In the genomic region with DNA sequence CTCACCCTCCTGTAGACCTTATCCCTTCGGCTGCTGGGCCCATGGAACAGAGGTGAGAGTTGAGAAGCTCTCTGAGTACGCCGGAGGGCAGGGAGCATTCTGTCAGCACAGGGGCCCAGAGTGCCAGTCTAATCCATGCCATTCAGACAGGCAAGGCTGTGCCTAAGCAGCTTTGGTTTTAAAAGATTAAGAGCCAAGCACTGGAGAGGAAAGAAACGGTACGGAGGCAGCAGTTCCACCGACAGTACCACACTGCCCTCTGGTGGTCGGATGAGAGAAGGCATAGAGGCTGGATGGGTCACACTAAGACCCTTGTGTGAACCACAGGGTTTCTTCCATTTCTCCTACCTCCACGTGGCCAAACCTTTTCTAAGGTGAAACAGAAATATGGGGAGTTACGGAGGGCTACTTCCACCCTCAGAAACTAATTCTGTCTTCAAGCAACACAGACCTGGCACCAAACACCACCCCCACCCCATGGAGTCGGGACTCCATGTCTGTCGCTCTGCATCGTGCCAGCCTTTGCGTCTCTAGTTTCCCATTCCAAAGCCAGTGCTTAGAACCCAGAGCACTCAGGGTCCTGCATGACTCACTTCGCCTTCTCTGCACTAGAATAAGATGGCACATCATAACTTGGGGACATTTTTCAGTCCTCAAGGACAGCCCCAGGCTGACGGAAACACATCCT, we compare ENCODE assay signal across 8 mouse cellular contexts.
DNase-seq lines count a peak whose midpoint lies in the region; ATAC-seq and TF ChIP-seq lines count a peak whose summit lies in the region.

No protein-coding gene starts in this region.

- H3K4me1 ChIP-seq in bone marrow macrophage, adult 2 months (ENCODE audit: control insufficient read depth, insufficient read depth, low read length), result no peaks in the 10 kb centered on the region
- peaks cover 43% of the 10 kb centered on the region for H3K4me1 ChIP-seq in embryonic facial prominence, embryonic 15.5 days
- H3K4me1 ChIP-seq in limb, embryonic 12.5 days (replicated peaks), result peaks cover 26% of the 10 kb centered on the region
- peaks cover 24% of the 10 kb centered on the region for H3K4me1 ChIP-seq in stomach, embryonic 14.5 days (ENCODE audit: control insufficient read depth, insufficient read depth, low read length)

- WGBS in embryonic facial prominence, embryonic 15.5 days, result 35% methylated on average over 15 of the region's 15 CpGs
- 38% methylated on average over 15 of the region's 15 CpGs for WGBS in limb, embryonic 12.5 days
- WGBS in stomach, embryonic 14.5 days, result 37% methylated on average over 15 of the region's 15 CpGs

- H3K79me3 ChIP-seq in C2C12 (ENCODE audit: low read depth), result no peaks in the 10 kb centered on the region

- no peak overlapping the region for H3K4me3 ChIP-seq in C2C12 (ENCODE audit: insufficient read depth, poor library complexity, severe bottlenecking)
- no peak overlapping the region for H3K4me3 ChIP-seq in bone marrow macrophage, adult 2 months (ENCODE audit: insufficient read depth, low read length)
- H3K4me3 ChIP-seq in embryonic facial prominence, embryonic 15.5 days (replicated peaks), result no peak overlapping the region
- no peak overlapping the region for H3K4me3 ChIP-seq in limb, embryonic 12.5 days (replicated peaks)
- no peak overlapping the region for H3K4me3 ChIP-seq in stomach, embryonic 14.5 days (ENCODE audit: low read depth, low read length)

- no peaks in the 10 kb centered on the region for H3K27me3 ChIP-seq in C2C12 (ENCODE audit: control insufficient read depth, insufficient read depth, insufficient read length)
- no peaks in the 10 kb centered on the region for H3K27me3 ChIP-seq in embryonic facial prominence, embryonic 15.5 days
- H3K27me3 ChIP-seq in limb, embryonic 12.5 days, result peaks cover 3% of the 10 kb centered on the region; the same call in 1 of the 2 replicates
- H3K27me3 ChIP-seq in stomach, embryonic 14.5 days (ENCODE audit: control insufficient read depth, insufficient read depth, low read length), result no peaks in the 10 kb centered on the region

- no peak overlapping the region for H3ac ChIP-seq in C2C12 (ENCODE audit: control insufficient read depth, insufficient read length, low read depth)

- ATAC-seq in embryonic facial prominence, embryonic 15.5 days (ENCODE audit: insufficient number of reproducible peaks, low FRiP score, low TSS enrichment, low read depth), result peak; percentile 41
- ATAC-seq in limb, embryonic 12.5 days (ENCODE audit: insufficient number of reproducible peaks, insufficient read depth, low FRiP score, low TSS enrichment, low read depth), result peak; percentile 67; the same call in 1 of the 2 replicates
- ATAC-seq in stomach, embryonic 14.5 days (ENCODE audit: insufficient number of reproducible peaks, insufficient read depth, low FRiP score, low read depth), result peak; percentile 73

- no peak overlapping the region for H3K4me2 ChIP-seq in embryonic facial prominence, embryonic 15.5 days (replicated peaks)
- peak overlapping the region; percentile 25; the same call in 1 of the 2 replicates for H3K4me2 ChIP-seq in limb, embryonic 12.5 days
- no peak overlapping the region for H3K4me2 ChIP-seq in stomach, embryonic 14.5 days (replicated peaks; ENCODE audit: low read depth, low read length)

- no peaks in the 10 kb centered on the region for H3K9me3 ChIP-seq in embryonic facial prominence, embryonic 15.5 days (replicated peaks)
- no peaks in the 10 kb centered on the region for H3K9me3 ChIP-seq in limb, embryonic 12.5 days
- H3K9me3 ChIP-seq in stomach, embryonic 14.5 days (ENCODE audit: control insufficient read depth, low read depth, low read length), result no peaks in the 10 kb centered on the region

- peak; percentile 63 to 78 for DNase-seq in heart, adult 9 months (ENCODE audit: low spot score in 2 of 2)
- peak; percentile 90 for DNase-seq in kidney, adult 9 months
- peak; percentile 22 to 68 for DNase-seq in natural killer cell, adult 2 months (ENCODE audit: low spot score in 2 of 2)

- no peak overlapping the region for H3K27ac ChIP-seq in bone marrow macrophage, adult 2 months (ENCODE audit: insufficient read depth, low read depth, low read length)
- peak overlapping the region; percentile 18 for H3K27ac ChIP-seq in embryonic facial prominence, embryonic 15.5 days (replicated peaks)
- no peak overlapping the region for H3K27ac ChIP-seq in limb, embryonic 12.5 days
- peak overlapping the region; percentile 34; the same call in 1 of the 2 replicates for H3K27ac ChIP-seq in stomach, embryonic 14.5 days (ENCODE audit: low read length)

- no peaks in the 10 kb centered on the region for H3K36me3 ChIP-seq in C2C12 (ENCODE audit: control insufficient read depth, insufficient read depth)
- no peaks in the 10 kb centered on the region for H3K36me3 ChIP-seq in embryonic facial prominence, embryonic 15.5 days
- H3K36me3 ChIP-seq in limb, embryonic 12.5 days, result no peaks in the 10 kb centered on the region
- no peaks in the 10 kb centered on the region for H3K36me3 ChIP-seq in stomach, embryonic 14.5 days (ENCODE audit: control insufficient read depth, insufficient read depth, low read length)

- TF ChIP-seq POLR2A in bone marrow macrophage, adult 2 months (IDR thresholded peaks at IDR 0.05; ENCODE audit: borderline replicate concordance, low read depth, low read length), result no peak

- no peak overlapping the region for H3K9ac ChIP-seq in embryonic facial prominence, embryonic 15.5 days
- no peak overlapping the region; the same call in 1 of the 2 replicates for H3K9ac ChIP-seq in limb, embryonic 12.5 days (replicated peaks)
- no peak overlapping the region for H3K9ac ChIP-seq in stomach, embryonic 14.5 days (replicated peaks; ENCODE audit: low read depth, low read length)

- no peaks in the 10 kb centered on the region for H3K79me2 ChIP-seq in C2C12 (ENCODE audit: control insufficient read depth, insufficient read depth)

- TF ChIP-seq CTCF in C2C12 (IDR thresholded peaks at IDR 0.05; ENCODE audit: control insufficient read depth, insufficient read depth, insufficient read length), result peak; percentile 87
- peak; percentile 95 for TF ChIP-seq CTCF in bone marrow macrophage, adult 2 months (IDR thresholded peaks at IDR 0.05; ENCODE audit: low read depth, low read length)

TF ChIP-seq in C2C12, 6 proteins besides CTCF, POLR2A, EP300 and RAD21:
- TF ChIP-seq USF1 (IDR thresholded peaks at IDR 0.05; ENCODE audit: low read depth), result no peak
- TF ChIP-seq MYOD1 (IDR thresholded peaks at IDR 0.05; ENCODE audit: control insufficient read depth, insufficient read length, low read depth), result no peak
- no peak for TF ChIP-seq FOSL1 (IDR thresholded peaks at IDR 0.05; ENCODE audit: insufficient read depth, low read length, poor library complexity, severe bottlenecking)
- TF ChIP-seq CEBPB (IDR thresholded peaks at IDR 0.05; ENCODE audit: low read depth), result no peak
- no peak for TF ChIP-seq MAX (IDR thresholded peaks at IDR 0.05)
- TF ChIP-seq MYOG (IDR thresholded peaks at IDR 0.05; ENCODE audit: control insufficient read depth, extremely low read depth, insufficient read length), result no peak

Comparison
In these comparisons a context has a peak if more than half of its experiments do, and no peak if none do; other contexts are left out.
1. H3K27ac ChIP-seq: peak in embryonic facial prominence, embryonic 15.5 days (single experiment) and stomach, embryonic 14.5 days (single experiment); none in bone marrow macrophage, adult 2 months (single experiment) and limb, embryonic 12.5 days (single experiment).
2. Peak in every context shown above with its lines, with median percentiles within 50 percentile points of each other: ATAC-seq and DNase-seq.